12 mouse cellular contexts compared by ENCODE assay signal in the genomic region with DNA sequence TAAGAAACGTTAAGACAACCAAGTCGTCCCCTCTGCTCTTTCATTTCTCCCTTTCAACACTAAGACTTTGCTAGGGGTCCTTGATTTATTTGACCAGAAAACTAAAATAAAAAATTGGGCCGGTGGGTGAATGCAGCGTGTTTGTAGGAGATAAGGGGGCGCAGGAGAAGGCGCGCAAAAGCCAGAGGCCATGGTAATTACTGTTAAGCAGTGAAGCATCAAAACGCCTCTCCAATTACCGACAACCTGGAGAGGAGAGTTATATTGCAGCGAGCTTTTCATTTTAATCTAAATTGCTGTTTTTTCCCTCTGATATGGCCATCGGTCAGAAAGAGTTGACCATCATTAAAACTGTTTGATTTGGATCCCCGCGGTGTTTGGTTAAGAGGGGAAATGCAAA.
DNase-seq lines count a peak whose midpoint lies in the region; ATAC-seq and TF ChIP-seq lines count a peak whose summit lies in the region.
"Had no signal": no experiment of that assay in that cellular context is flagged by ENCODE, and none has a peak within 500 bp of the region (broad histone marks: within the 10 kb centered on the region; RNA-seq: fewer than 3 reads in every experiment).

No protein-coding gene starts in this region.

- no peak overlapping the region for H3K27ac ChIP-seq in kidney, postnatal 0 days
- H3K27ac ChIP-seq in forebrain, embryonic 10.5 days, result no peak overlapping the region
- no peak overlapping the region for H3K27ac ChIP-seq in forebrain, embryonic 16.5 days (ENCODE audit: low read length)
- peak overlapping the region; percentile 40 for H3K27ac ChIP-seq in midbrain, embryonic 15.5 days
- no peak overlapping the region for H3K27ac ChIP-seq in liver, embryonic 11.5 days (ENCODE audit: low read depth, low read length)
- H3K27ac ChIP-seq: layer of hippocampus, adult 2 months had no signal

- no peak for ATAC-seq in kidney, postnatal 0 days (replicated peaks; ENCODE audit: low FRiP score, low read depth)
- no peak for ATAC-seq in forebrain, embryonic 16.5 days
- ATAC-seq in midbrain, embryonic 15.5 days (replicated peaks), result peak; percentile 66
- ATAC-seq in liver, embryonic 11.5 days (replicated peaks; ENCODE audit: low FRiP score), result no peak

- no peak for TF ChIP-seq CTCF in kidney, postnatal 0 days (IDR thresholded peaks at IDR 0.05; ENCODE audit: low read depth)

- no peaks in the 10 kb centered on the region for H3K36me3 ChIP-seq in kidney, postnatal 0 days (ENCODE audit: insufficient read depth, low read length)
- no peaks in the 10 kb centered on the region for H3K36me3 ChIP-seq in forebrain, embryonic 10.5 days (replicated peaks)
- no peaks in the 10 kb centered on the region for H3K36me3 ChIP-seq in forebrain, embryonic 16.5 days (ENCODE audit: control insufficient read depth, insufficient read depth)
- H3K36me3 ChIP-seq in midbrain, embryonic 15.5 days (replicated peaks), result no peaks in the 10 kb centered on the region
- H3K36me3 ChIP-seq in liver, embryonic 11.5 days (ENCODE audit: control insufficient read depth, insufficient read depth, low read length), result no peaks in the 10 kb centered on the region

- H3K4me2 ChIP-seq in kidney, postnatal 0 days (ENCODE audit: low read length), result peak overlapping the region; percentile 52; the same call in 1 of the 2 replicates
- peak overlapping the region; percentile 69 for H3K4me2 ChIP-seq in forebrain, embryonic 16.5 days (ENCODE audit: low read length)
- peak overlapping the region; percentile 50; the same call in 1 of the 2 replicates for H3K4me2 ChIP-seq in midbrain, embryonic 15.5 days
- no peak overlapping the region for H3K4me2 ChIP-seq in liver, embryonic 11.5 days

- 0 out of 2 replicates have a peak, but pooled peaks cover 3% of the 10 kb centered on the region for H3K27me3 ChIP-seq in kidney, postnatal 0 days (ENCODE audit: insufficient read depth, low read length)
- H3K27me3 ChIP-seq in forebrain, embryonic 10.5 days (ENCODE audit: poor library complexity, severe bottlenecking), result peaks cover 57% of the 10 kb centered on the region
- H3K27me3 ChIP-seq in forebrain, embryonic 16.5 days (replicated peaks; ENCODE audit: control insufficient read depth, insufficient read depth, low read length), result peaks cover 5% of the 10 kb centered on the region; the same call in 1 of the 2 replicates
- peaks cover 8% of the 10 kb centered on the region; the same call in 1 of the 2 replicates for H3K27me3 ChIP-seq in midbrain, embryonic 15.5 days (replicated peaks)
- H3K27me3 ChIP-seq in liver, embryonic 11.5 days (replicated peaks; ENCODE audit: control insufficient read depth, insufficient read depth, low read length), result no peaks in the 10 kb centered on the region

- peak; percentile 18 for DNase-seq in kidney, postnatal 0 days (ENCODE audit: low spot score)
- DNase-seq in kidney, postnatal 4 days, result no peak
- no peak for DNase-seq in forebrain, embryonic 10.5 days (ENCODE audit: extremely low spot score, low spot score)
- DNase-seq in liver, embryonic 11.5 days (ENCODE audit: low spot score), result no peak
- no peak for DNase-seq in cerebellum, postnatal 4 days (ENCODE audit: low spot score in 2 of 2)
- DNase-seq: gastrocnemius, postnatal 25 days; heart, postnatal 4 days; liver; right cerebral cortex, postnatal 25 days had no signal

- no peak overlapping the region for H3K4me3 ChIP-seq in kidney, postnatal 0 days (replicated peaks; ENCODE audit: low read depth, low read length)
- H3K4me3 ChIP-seq in forebrain, embryonic 10.5 days, result peak overlapping the region; percentile 39; the same call in 1 of the 2 replicates
- H3K4me3 ChIP-seq in forebrain, embryonic 16.5 days (replicated peaks; ENCODE audit: low read length), result no peak overlapping the region
- H3K4me3 ChIP-seq in midbrain, embryonic 15.5 days, result no peak overlapping the region
- no peak overlapping the region for H3K4me3 ChIP-seq in liver, embryonic 11.5 days (ENCODE audit: low read depth, low read length)
- H3K4me3 ChIP-seq: layer of hippocampus, adult 2 months had no signal

- 8% methylated on average over 13 of the region's 13 CpGs for WGBS in kidney, postnatal 0 days
- 14% methylated on average over 13 of the region's 13 CpGs for WGBS in forebrain, embryonic 10.5 days
- 7% methylated on average over 13 of the region's 13 CpGs for WGBS in forebrain, embryonic 16.5 days
- 9% methylated on average over 13 of the region's 13 CpGs for WGBS in midbrain, embryonic 15.5 days
- 32% methylated on average over 13 of the region's 13 CpGs for WGBS in liver, embryonic 11.5 days

- H3K9ac ChIP-seq in kidney, postnatal 0 days (ENCODE audit: low read depth, low read length), result no peak overlapping the region
- H3K9ac ChIP-seq in forebrain, embryonic 16.5 days (replicated peaks; ENCODE audit: low read depth, low read length), result no peak overlapping the region
- no peak overlapping the region for H3K9ac ChIP-seq in midbrain, embryonic 15.5 days
- no peak overlapping the region for H3K9ac ChIP-seq in liver, embryonic 11.5 days (ENCODE audit: low read depth, low read length)

- H3K4me1 ChIP-seq in kidney, postnatal 0 days (replicated peaks; ENCODE audit: insufficient read depth, low read length), result peaks cover 7% of the 10 kb centered on the region; the same call in 1 of the 2 replicates
- peaks cover 25% of the 10 kb centered on the region for H3K4me1 ChIP-seq in forebrain, embryonic 10.5 days
- peaks cover 22% of the 10 kb centered on the region for H3K4me1 ChIP-seq in forebrain, embryonic 16.5 days (replicated peaks; ENCODE audit: control insufficient read depth, insufficient read depth, low read length)
- peaks cover 23% of the 10 kb centered on the region for H3K4me1 ChIP-seq in midbrain, embryonic 15.5 days
- 0 out of 2 replicates have a peak, but pooled peaks cover 3% of the 10 kb centered on the region for H3K4me1 ChIP-seq in liver, embryonic 11.5 days (replicated peaks; ENCODE audit: control insufficient read depth, insufficient read depth, low read length)

- no peaks in the 10 kb centered on the region for H3K9me3 ChIP-seq in kidney, postnatal 0 days (replicated peaks; ENCODE audit: low read length)
- no peaks in the 10 kb centered on the region for H3K9me3 ChIP-seq in forebrain, embryonic 10.5 days
- no peaks in the 10 kb centered on the region for H3K9me3 ChIP-seq in forebrain, embryonic 16.5 days (ENCODE audit: control insufficient read depth, low read length)
- no peaks in the 10 kb centered on the region for H3K9me3 ChIP-seq in midbrain, embryonic 15.5 days
- H3K9me3 ChIP-seq in liver, embryonic 11.5 days (ENCODE audit: control insufficient read depth, low read length), result no peaks in the 10 kb centered on the region
